Mouse (Mus musculus): ENCODE measurements around the gene Tnc. TPM values are rescaled to one million over a fixed set of nuclear protein-coding genes. Genes with fewer than 3 reads are reported as not detected.

Tnc gene
- polyA plus RNA-seq, 1 experiment from 2014 or later = 38.7 TPM

- DNase-seq (ENCODE audit: low spot score) = peak; percentile 11
- TF ChIP-seq EP300 (IDR thresholded peaks at IDR 0.05) = no peak
- TF ChIP-seq CTCF (IDR thresholded peaks at IDR 0.05) = no peak
- Histone ChIP-seq H3K4me3 (ENCODE audit: low read depth, low read length) (no peak overlapping the region), H3K9ac (replicated peaks; ENCODE audit: low read depth) (no peak overlapping the region), H3K9me3 (ENCODE audit: low read length) (no peaks in the 10 kb centered on the region), H3K4me1 (ENCODE audit: insufficient read depth, low read depth, low read length) (peaks cover 9% of the 10 kb centered on the region; the same call in 1 of the 2 replicates), H3K4me2 (replicated peaks; ENCODE audit: low read depth, low read length) (no peak overlapping the region), H3K27ac (ENCODE audit: low read length) (0 out of 2 replicates have a peak overlapping the region, but pooled peaks have one; percentile 11), H3K36me3 (ENCODE audit: insufficient read depth, low read length) (no peaks in the 10 kb centered on the region), H3K27me3 (replicated peaks; ENCODE audit: insufficient read depth, low read length) (no peaks in the 10 kb centered on the region)
- no peak for ATAC-seq
Measured at GRCm38 (mm10) chr4:63986576-63986975, 60.2 kb downstream of the Tnc start.

- H3K4me1 ChIP-seq (ENCODE audit: insufficient read depth, low read depth, low read length) = peaks cover 9% of the 10 kb centered on the region; the same call in 1 of the 2 replicates
- H3K27me3 ChIP-seq (replicated peaks; ENCODE audit: insufficient read depth, low read length) = no peaks in the 10 kb centered on the region
- H3K27ac ChIP-seq (ENCODE audit: low read length) = no peak overlapping the region
- H3K9me3 ChIP-seq (ENCODE audit: low read length) = no peaks in the 10 kb centered on the region
- no peak overlapping the region for H3K4me3 ChIP-seq (ENCODE audit: low read depth, low read length)
- H3K36me3 ChIP-seq (ENCODE audit: insufficient read depth, low read length) = no peaks in the 10 kb centered on the region
- peak overlapping the region; percentile 27; the same call in 1 of the 2 replicates for H3K4me2 ChIP-seq (replicated peaks; ENCODE audit: low read depth, low read length)
- 7% methylated on average over 8 of the region's 8 CpGs for WGBS
- no peak overlapping the region for H3K9ac ChIP-seq (replicated peaks; ENCODE audit: low read depth)
- DNase-seq (ENCODE audit: low spot score) (no peak), ATAC-seq (no peak)
- TF ChIP-seq EP300 (IDR thresholded peaks at IDR 0.05) (no peak), CTCF (IDR thresholded peaks at IDR 0.05) (no peak)
Measured at GRCm38 (mm10) chr4:63983098-63983445, 63.7 kb downstream of the Tnc start.

- peaks cover 9% of the 10 kb centered on the region; the same call in 1 of the 2 replicates for H3K4me1 ChIP-seq (ENCODE audit: insufficient read depth, low read depth, low read length)
- 0 out of 2 replicates have a peak, but pooled peaks have one; percentile 51 for TF ChIP-seq EP300 (IDR thresholded peaks at IDR 0.05)
- TF ChIP-seq CTCF (IDR thresholded peaks at IDR 0.05) = no peak
- H3K27me3 ChIP-seq (replicated peaks; ENCODE audit: insufficient read depth, low read length) = no peaks in the 10 kb centered on the region
- no peaks in the 10 kb centered on the region for H3K9me3 ChIP-seq (ENCODE audit: low read length)
- no peaks in the 10 kb centered on the region for H3K36me3 ChIP-seq (ENCODE audit: insufficient read depth, low read length)
- ATAC-seq (peak; percentile 26; the same call in 1 of the 2 replicates), DNase-seq (ENCODE audit: low spot score) (peak; percentile 50)
- no peak overlapping the region for H3K27ac ChIP-seq (ENCODE audit: low read length)
- peak overlapping the region; percentile 27; the same call in 1 of the 2 replicates for H3K4me2 ChIP-seq (replicated peaks; ENCODE audit: low read depth, low read length)
- H3K9ac ChIP-seq (replicated peaks; ENCODE audit: low read depth) = no peak overlapping the region
- no peak overlapping the region for H3K4me3 ChIP-seq (ENCODE audit: low read depth, low read length)
- WGBS = 26% methylated on average over 12 of the region's 12 CpGs
Measured at GRCm38 (mm10) chr4:63982425-63983097, 64.3 kb downstream of the Tnc start.

GRCm38 (mm10) chr4:63980211-63980794 is 66.5 kb downstream of the Tnc start:
- ATAC-seq = no peak
- no peak overlapping the region for H3K27ac ChIP-seq (ENCODE audit: low read length)
- no peak overlapping the region for H3K4me3 ChIP-seq (ENCODE audit: low read depth, low read length)
- no peak for DNase-seq (ENCODE audit: low spot score)
- peaks cover 9% of the 10 kb centered on the region; the same call in 1 of the 2 replicates for H3K4me1 ChIP-seq (ENCODE audit: insufficient read depth, low read depth, low read length)
- no peaks in the 10 kb centered on the region for H3K36me3 ChIP-seq (ENCODE audit: insufficient read depth, low read length)
- H3K9ac ChIP-seq (replicated peaks; ENCODE audit: low read depth) = no peak overlapping the region
- H3K9me3 ChIP-seq (ENCODE audit: low read length) = no peaks in the 10 kb centered on the region
- no peak for TF ChIP-seq EP300 (IDR thresholded peaks at IDR 0.05)
- TF ChIP-seq CTCF (IDR thresholded peaks at IDR 0.05) = no peak
- no peak overlapping the region for H3K4me2 ChIP-seq (replicated peaks; ENCODE audit: low read depth, low read length)
- 57% methylated on average over 1 of the region's 1 CpGs for WGBS
- no peaks in the 10 kb centered on the region for H3K27me3 ChIP-seq (replicated peaks; ENCODE audit: insufficient read depth, low read length)

- Histone ChIP-seq H3K36me3 (ENCODE audit: insufficient read depth, low read length) (no peaks in the 10 kb centered on the region), H3K4me1 (ENCODE audit: insufficient read depth, low read depth, low read length) (peaks cover 9% of the 10 kb centered on the region; the same call in 1 of the 2 replicates), H3K27ac (ENCODE audit: low read length) (no peak overlapping the region), H3K9me3 (ENCODE audit: low read length) (no peaks in the 10 kb centered on the region), H3K27me3 (replicated peaks; ENCODE audit: insufficient read depth, low read length) (no peaks in the 10 kb centered on the region), H3K9ac (replicated peaks; ENCODE audit: low read depth) (no peak overlapping the region), H3K4me3 (ENCODE audit: low read depth, low read length) (no peak overlapping the region), H3K4me2 (replicated peaks; ENCODE audit: low read depth, low read length) (no peak overlapping the region)
- ATAC-seq (no peak), DNase-seq (ENCODE audit: low spot score) (no peak)
- TF ChIP-seq EP300 (IDR thresholded peaks at IDR 0.05) = no peak
- TF ChIP-seq CTCF (IDR thresholded peaks at IDR 0.05) = no peak
- 25% methylated on average over 2 of the region's 2 CpGs for WGBS
Measured at GRCm38 (mm10) chr4:63979635-63980034, 67.2 kb downstream of the Tnc start.

- DNase-seq (ENCODE audit: low spot score) = no peak
- Histone ChIP-seq H3K9me3 (ENCODE audit: low read length) (no peaks in the 10 kb centered on the region), H3K9ac (replicated peaks; ENCODE audit: low read depth) (no peak overlapping the region), H3K4me3 (ENCODE audit: low read depth, low read length) (no peak overlapping the region), H3K4me1 (ENCODE audit: insufficient read depth, low read depth, low read length) (no peaks in the 10 kb centered on the region), H3K36me3 (ENCODE audit: insufficient read depth, low read length) (0 out of 2 replicates have a peak, but pooled peaks cover 3% of the 10 kb centered on the region), H3K27me3 (replicated peaks; ENCODE audit: insufficient read depth, low read length) (no peaks in the 10 kb centered on the region), H3K4me2 (replicated peaks; ENCODE audit: low read depth, low read length) (no peak overlapping the region), H3K27ac (ENCODE audit: low read length) (no peak overlapping the region)
- WGBS = 96% methylated on average over 2 of the region's 2 CpGs
- no peak for ATAC-seq
- TF ChIP-seq CTCF (IDR thresholded peaks at IDR 0.05) (no peak), EP300 (IDR thresholded peaks at IDR 0.05) (no peak)
Measured at GRCm38 (mm10) chr4:63972536-63972935, 74.3 kb downstream of the Tnc start.

All from lung, postnatal 0 days (tissue).